Mouse (Mus musculus): ENCODE measurements at regions not wholly inside any gene's neighbourhood (a gene's known extent, or its start where the extent isn't known, plus 50 kb on each side); places are given as distances from the start of the nearest gene placed in this dataset.

DNA sequence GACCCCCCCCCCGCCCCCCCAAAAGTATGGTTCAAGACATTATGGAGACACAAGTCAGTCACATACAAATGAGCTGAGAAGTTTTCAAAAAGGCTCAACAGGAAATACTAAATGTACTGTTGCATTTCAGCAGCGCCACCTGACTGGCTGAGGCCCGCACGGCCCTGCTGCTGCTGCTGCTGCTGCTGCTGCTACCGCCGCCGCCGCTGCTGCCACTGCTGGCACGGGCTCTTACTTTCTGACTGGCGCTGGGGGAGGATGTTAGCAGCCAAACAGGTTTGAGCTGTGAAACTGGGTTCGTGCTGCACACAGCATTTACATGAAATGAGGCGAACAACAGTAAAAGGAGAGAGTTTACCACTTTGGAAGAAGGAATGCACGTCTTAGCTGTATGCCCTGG, 167.3 kb upstream of the Lrig3 start:
- TF ChIP-seq GATA1 (IDR thresholded peaks at IDR 0.05; ENCODE audit: borderline replicate concordance, low read length) (no peak), FLI1 (IDR thresholded peaks at IDR 0.05; ENCODE audit: low read length) (no peak)
